Mouse (Mus musculus) ovary, adult 18-20 months (tissue): ENCODE results near the gene Sh3rf3.

Experiments used
- DNase-seq: peaks from one replicate; pipeline ENCODE4 v3.0.0; 2022; ENCODE audit warnings: low spot score, mixed read lengths

Gene Sh3rf3

DNA sequence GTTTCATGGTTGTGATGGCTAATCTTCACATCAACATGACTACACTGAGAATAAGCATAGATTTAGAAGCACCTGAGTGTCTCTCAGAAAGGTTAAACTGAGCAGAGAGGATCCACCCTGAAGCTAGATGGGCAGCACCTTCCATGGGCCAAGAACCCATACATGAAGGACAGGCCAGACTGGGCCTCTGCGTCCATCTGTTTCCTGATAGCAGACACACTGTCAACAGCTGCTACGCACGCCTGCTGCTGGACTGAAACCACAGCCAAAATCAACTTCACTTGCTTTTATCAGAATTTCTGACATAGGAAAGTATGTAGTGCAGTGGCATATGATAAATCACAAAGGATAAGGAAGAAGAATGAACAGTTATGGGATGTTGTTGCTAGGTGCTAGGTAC is 366.5 kb downstream of the Sh3rf3 start:
- no peak for DNase-seq

DNA sequence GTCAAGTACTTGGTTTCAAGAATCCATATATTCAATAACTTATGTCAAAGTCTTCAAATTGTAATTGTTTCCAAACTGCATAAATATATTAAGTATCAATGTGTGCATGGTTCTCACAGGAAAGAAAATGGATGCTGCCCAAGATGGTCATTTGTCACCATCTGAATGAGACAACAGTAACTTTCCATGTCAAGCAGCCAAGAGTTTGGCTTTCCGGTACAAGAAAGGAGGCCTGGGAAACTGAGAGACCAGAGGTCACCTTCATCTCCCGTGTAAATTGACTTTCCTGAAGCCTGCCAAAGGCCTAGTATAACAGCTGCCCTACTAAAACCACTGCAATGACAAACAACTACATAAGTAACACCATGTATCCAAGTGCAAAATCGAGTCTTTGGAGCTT is 369.1 kb downstream of the Sh3rf3 start:
- no peak for DNase-seq
